Mouse (Mus musculus) spleen, postnatal 14 days (tissue): ENCODE data around the gene Gm6890.
"Not testable (repeated sequence)": the region's sequence is repeated elsewhere in the genome, so short reads cannot be mapped to it uniquely, and the experiment has no call there.

ENCODE experiments used
- DNase-seq, 2 experiments: peaks; one replicate each; pipeline ENCODE4 v3.0.0; 2021 to 2022; ENCODE audit warnings: low spot score in 2 of 2

Gm6890 gene

GRCm38 (mm10) chrX:74740627-74741026 lies at the start of gene Gm6890:
Gm6890 (plus strand) TSS chrX:74740927.
- DNase-seq = not testable (repeated sequence)

- DNase-seq = not testable (repeated sequence)
These were observed 14.5 kb upstream of the Gm6890 start for GRCm38 (mm10) chrX:74726195-74726594.

- DNase-seq = not testable (repeated sequence)
These were observed 30.0 kb downstream of the Gm6890 start for GRCm38 (mm10) chrX:74770715-74771114.
